Mouse (Mus musculus): ENCODE results near the gene Xpo6.

DNA sequence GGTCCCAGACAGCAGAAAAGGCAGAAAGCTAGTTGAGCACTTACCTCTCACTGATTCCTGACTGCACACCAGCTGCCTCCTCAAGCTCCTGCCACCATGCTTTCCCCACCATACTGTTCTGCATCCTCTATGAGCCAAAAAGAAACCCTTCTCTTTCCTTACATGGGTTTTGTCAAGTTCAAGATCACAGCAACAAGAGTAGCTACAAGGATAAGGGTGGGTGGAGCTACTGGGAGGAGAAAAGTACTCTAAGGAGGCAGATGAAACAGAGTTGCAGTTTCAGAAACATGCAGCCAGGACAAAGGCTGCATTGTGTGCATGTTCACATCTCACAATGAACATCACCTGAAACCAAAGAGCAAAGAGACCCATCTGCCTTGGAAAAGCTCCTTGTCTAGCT, 18.8 kb downstream of the Xpo6 start:
- TF ChIP-seq CTCF (IDR thresholded peaks at IDR 0.05; ENCODE audit: borderline replicate concordance, insufficient read depth, low read depth, low read length) = no peak
- no peak for TF ChIP-seq POLR2A (IDR thresholded peaks at IDR 0.05; ENCODE audit: borderline replicate concordance, insufficient read depth, low read length)
